Mouse (Mus musculus) right cerebral cortex, postnatal 14 days (tissue): ENCODE data around the gene Tkt.

Experiments used
- DNase-seq: peaks from one replicate; pipeline ENCODE4 v3.0.0; 2022

Gene Tkt

DNA sequence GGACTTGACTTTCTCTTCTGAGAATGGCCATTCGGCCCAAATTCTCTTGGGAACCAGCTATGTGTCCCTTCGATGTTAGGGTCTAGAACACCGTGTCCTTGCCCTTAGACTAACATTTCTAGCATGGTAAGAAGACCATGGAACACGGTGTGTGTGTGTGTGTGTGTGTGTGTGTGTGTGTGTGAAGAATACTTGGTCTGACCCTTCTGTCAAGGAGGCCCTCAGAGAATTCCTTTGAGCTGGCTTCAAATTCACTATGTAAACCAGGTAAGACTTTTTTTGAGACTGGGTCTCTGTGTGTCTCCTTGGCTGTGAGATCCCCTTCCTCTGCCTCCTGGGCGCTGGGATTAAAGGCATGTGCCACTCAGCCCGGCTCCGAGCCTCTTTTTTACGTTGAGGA lies 74.4 kb downstream of the Tkt start:
- DNase-seq = no peak
